Mouse (Mus musculus) spleen, adult 12 weeks (tissue): ENCODE results near the gene Ptbp3.
"Not testable (repeated sequence)": the region's sequence is repeated elsewhere in the genome, so short reads cannot be mapped to it uniquely, and the experiment has no call there.

Experiments
- DNase-seq: peaks from one replicate; pipeline ENCODE4 v3.0.0; 2022; ENCODE audit warnings: low spot score

Ptbp3 gene

GRCm38 (mm10) chr4:59549175-59549976, at the start of gene Ptbp3:
Gene Ptbp3, minus strand, starts transcription at chr4:59549364.
- DNase-seq = peak; percentile 87

DNA sequence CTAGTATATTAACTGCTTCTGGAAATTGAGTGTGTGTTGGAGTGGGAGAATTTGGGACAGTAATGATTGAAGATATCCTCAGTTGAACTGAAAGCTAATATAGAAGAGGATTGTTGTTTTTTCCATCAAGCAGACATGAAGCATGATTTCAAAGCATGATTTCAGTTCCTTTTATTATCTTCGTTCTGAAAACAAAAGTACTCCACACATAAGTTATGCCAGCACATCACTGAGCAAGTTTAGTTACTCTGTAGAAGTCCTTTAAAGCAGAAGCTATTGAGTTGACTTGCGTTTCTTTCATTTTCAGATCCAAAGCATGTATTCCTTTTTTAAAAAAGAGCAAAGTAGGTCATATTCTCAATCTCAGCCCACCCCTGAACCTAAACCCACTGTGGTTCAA, 47.4 kb upstream of the Ptbp3 start:
- DNase-seq = no peak

DNA sequence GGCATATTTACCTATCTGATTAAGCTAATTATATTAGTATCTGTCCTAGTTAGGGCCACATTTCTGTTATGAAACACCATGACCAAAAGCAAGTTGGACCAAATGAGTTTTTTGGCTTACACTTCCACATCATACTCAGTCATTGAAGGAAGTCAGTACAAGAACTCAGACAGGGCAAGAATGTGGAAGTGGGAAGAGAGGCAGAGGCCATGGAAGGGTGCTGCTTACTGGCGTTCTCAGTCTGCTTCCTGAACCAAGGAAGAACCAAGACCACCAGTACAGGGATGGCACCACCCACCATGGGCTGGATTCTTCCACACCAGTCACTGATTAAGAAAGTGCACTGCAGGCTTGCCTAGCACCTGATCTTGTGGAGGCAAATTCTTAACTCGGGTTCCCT, 45.5 kb upstream of the Ptbp3 start:
- no peak for DNase-seq

DNA sequence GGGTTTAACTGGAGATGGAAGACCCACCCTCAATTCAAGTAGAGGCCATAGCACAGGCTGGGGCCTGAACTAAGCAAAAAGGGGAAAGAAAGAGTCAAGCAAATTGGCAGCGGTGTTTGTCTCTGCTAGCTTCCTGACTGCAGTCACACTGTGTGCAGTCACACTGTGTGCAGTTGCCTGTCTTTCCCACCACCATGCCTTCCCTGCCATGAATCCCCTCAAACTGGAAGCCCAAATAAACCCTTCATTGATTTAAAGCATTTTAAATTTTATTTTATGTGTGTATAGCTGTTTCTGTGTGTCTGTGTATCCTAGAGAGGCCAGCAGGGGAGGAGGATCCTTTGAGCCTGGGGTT, 38.7 kb upstream of the Ptbp3 start:
- no peak for DNase-seq

DNA sequence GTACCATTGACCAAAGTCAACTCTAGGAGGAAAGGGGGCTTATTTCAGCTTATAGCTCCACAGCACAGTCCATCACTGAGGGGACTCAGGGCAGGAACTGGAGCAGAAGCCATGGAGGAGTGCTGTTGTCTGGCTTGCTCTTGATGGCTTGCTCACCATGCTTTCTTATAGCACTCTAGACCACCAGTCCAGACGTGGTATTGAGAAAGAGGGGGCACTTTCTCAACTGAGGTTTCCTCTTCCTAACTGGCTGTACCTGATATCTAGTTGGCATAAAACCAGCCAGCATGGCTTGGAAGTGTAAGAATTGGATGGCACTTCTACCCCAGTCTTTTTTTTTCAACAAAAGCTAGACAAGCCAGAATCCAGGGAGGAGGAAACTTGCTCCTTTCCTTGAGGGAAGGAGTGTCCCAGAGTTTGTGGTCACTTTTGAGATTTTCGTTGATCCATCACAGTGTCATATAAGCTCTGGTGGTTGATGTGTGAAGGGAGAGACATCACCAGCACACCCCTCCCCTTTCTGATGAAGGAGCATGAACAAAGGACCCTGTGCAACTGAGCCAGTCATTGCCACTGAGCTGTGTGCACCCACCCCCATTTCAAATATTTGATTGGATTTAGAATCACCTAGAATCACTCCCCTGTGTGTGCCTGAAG, 38.2 kb upstream of the Ptbp3 start:
- no peak for DNase-seq

- no peak for DNase-seq
Observed at GRCm38 (mm10) chr4:59585097-59585496, 35.9 kb upstream of the Ptbp3 start.

- no peak for DNase-seq
Observed at GRCm38 (mm10) chr4:59582186-59582585, 33.0 kb upstream of the Ptbp3 start.

DNA sequence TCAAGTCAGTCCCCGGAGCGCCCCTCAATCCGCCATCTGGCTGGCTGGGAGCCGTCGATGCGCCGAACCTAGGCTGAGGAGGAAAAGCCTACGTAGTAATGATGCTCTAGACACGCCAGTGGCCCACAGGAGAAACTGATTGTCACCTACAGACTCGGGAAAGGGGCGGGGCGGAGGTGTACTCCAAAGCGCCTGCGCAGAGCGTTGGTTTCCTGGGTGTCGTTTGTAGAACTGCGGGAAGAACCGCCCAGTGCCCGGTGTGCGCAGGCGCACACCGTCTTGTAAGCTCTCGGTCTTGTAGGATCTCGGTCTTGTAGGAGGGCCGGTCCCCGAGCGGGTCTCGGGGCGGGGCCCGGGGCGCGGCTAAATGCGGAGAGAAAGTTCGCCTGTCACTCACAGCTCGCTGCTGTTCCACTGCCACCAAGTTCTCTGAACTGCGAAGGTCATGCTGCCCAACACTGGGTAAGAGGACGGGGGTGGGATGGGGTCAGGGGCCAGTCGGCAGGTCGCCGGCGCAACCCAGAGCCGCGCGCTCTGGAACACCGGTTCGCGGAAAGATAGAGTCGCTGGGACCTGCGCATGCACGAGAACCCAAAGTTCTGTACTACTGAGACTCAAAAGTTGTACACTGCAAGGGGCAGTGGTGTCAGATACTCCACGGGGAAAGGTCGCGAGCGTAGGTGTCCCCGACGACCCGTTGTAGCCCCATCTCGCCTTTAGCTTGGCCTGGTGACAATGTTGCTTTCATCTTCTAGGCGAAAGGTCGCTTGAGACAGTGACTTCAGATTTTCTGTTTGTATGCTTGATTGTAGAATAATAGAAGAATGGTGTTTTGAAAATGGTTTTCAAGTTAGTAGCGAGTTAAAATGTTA, 32.4 kb upstream of the Ptbp3 start, which contains the start of gene Hsdl2:
Gene Hsdl2 (plus strand): TSS at position 250 of the 872 bp plus-strand sequence.
- peak; percentile 99 for DNase-seq

DNA sequence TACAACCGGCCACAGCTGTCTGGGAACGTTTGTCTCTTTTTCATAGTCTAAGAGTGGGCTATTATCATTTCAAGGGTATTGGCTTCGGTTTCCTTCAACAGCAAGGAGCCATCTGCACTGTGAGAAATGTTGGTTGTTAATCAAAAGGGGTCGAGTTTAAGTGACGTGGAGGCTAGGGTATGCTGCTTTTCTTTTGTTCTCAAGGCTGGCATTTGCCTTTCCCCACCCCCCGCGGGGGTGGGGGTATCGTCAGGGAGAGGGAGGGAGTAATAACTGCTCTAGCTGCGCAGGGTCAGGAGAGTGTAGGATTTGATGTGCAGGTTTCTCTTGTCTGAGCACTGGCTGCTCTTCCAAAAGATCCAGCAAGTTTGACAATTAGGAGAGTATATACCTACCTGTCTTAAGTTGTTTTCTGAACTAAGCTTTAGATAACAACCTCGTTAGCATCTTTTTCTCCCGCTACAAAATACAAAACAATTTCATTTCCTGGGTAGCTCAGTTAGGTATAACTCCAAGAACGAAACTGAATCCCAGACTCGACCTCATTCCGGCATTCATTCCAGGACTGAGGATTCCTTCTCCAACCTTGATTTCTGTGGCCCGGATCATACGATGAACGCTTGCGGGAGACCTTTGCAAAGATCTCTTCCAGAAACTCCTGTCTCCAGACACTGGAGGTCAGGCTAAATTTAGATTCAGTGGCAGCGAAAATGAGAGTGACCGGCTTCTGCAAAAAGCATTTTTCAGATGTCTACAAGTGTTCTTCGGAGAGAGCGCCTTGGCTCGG, 31.5 kb upstream of the Ptbp3 start:
- DNase-seq = peak; percentile 14

GRCm38 (mm10) chr4:59575184-59575958, 26.2 kb upstream of the Ptbp3 start:
- DNase-seq = no peak

DNA sequence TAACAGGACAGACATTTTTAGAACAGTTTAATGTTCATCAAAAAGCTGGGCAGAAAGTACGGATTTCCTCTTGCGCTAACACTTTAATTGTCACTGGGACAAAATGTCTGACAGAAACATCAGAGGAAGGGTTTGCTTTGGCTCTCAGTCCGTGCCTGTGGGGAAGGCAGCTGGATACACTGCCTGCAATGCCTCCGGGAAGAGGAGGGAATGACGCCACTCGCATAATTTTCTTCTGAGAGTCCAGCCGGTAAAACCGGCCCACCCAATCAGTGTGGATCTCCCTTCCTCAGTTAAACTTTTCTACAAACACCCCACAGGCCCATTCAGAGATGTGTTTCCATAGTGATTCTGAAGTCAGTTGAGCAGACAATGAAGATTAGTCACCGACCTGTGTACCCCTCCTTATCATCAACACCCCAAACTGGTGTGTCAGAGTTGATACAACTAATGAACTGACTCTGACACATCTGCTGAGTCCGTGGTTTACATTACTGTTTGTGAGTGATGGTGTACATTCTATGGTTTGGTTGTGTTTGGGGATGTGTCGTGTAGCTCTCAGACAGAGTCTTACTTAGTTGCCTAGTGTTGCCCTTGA, 23.5 kb upstream of the Ptbp3 start:
- DNase-seq = no peak

DNA sequence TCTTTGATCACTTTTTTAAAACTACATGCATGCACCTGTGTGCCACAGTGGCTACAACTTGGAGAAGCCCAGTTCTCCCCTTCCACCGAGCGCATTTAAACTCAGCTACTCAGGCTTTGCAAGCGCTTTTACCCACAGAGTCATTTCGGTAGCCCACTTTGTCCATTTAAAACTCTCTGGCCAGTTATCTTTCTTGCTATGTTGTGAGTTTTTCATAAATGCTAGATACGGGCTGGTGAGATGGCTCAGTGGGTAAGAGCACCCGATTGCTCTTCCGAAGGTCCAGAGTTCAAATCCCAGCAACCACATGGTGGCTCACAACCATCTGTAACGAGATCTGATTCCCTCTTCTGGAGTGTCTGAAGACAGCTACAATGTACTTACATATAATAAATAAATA, 21.4 kb upstream of the Ptbp3 start:
- not testable (repeated sequence) for DNase-seq

- peak; percentile 59 for DNase-seq
Observed at GRCm38 (mm10) chr4:59569538-59569937, 20.4 kb upstream of the Ptbp3 start.

GRCm38 (mm10) chr4:59567576-59568260, 18.6 kb upstream of the Ptbp3 start:
- no peak for DNase-seq

GRCm38 (mm10) chr4:59565571-59566188, 16.5 kb upstream of the Ptbp3 start:
- no peak for DNase-seq

DNA sequence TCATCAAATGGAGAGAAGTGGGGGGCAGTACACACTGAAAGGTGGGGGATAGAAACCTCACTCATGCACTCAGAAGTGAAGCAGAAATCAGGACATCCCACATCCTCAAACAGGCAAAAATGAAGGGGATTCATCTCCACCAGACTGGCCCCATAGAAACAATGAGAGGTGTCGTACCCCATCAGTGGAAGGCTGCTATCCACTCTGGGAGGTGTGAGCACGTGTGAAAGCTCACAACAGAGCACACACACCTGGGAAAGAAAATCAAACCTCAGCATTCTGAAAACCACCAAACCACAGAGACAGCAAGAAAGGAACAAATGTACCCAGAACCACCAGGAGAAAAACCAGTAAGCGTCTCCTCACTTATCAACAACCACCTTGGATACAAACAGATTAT, 15.0 kb upstream of the Ptbp3 start:
- no peak for DNase-seq

- DNase-seq = no peak
Observed at GRCm38 (mm10) chr4:59560141-59560540, 11.0 kb upstream of the Ptbp3 start.

DNA sequence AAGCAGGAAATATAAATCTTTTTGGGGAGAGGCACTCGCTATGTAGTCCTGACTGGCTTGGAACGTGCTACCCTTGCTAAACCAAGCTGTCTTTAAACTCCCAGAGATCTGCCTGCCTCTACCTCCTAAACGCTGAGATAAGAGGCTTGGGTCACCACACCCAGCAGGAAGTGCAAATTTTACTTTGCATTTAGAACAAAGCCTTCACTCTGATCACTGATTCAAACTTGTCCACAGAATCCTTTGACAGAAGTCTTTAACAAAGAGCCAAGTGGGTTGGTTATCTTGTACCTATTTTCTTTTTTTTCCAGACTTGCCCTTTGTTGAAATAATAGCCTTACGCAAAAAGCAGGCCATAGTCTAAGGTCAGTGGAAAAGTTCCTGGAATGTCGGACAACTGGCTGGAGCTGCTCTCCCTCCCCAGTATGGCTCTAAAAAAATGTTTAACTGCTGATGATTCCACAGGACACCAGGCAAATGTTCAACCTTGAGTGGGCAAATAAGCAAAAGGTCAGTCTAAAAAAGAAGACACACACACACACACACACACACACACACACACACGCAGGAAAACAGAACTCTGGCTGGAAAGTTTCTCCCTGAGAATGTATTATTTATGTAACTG, 9.0 kb upstream of the Ptbp3 start:
- DNase-seq = no peak

GRCm38 (mm10) chr4:59557343-59557742, 8.2 kb upstream of the Ptbp3 start:
- not testable (repeated sequence) for DNase-seq
